Mouse (Mus musculus): Measurements from ENCODE around the gene Efcab9.

Gene Efcab9

DNA sequence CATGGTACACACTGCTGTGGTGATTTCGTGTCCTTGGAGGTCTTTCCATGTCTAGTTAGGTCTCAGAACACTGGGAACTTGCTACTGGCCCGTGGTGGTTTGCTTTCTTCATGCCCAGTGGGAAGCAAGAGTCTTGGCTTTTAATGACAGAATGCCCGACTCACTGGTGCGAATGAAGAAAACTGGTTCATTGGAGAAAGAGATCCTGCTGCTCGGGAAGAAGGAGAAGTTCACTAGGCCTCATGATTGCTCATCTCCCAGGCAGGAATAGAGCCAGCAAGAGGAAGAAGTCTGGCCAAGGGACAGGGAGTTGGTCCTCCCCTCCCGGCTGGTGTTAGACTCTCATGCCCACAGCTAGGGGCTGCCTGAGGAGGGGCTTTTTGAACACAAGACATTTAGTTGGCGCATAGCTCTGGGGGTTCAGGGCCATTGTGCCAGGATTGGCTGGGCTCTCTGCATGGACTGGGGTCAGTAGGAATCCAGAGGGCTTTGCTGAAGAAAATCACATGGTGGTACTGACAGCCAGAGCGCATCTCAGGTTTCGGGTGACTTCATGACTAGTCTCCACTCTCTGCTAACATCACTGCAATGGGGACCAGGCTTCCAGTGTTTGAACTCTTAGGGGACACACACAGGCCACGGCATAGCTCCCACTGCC, 24.6 kb upstream of the Efcab9 start:
- in situ Hi-C loops (cut with MboI, MseI), result no loop called here

GRCm38 (mm10) chr11:32555103-32555689, 23.3 kb upstream of the Efcab9 start:
- in situ Hi-C loops (cut with MboI, MseI), result no loop called here

- in situ Hi-C loops (cut with MboI, MseI), result no loop called here
Observed at GRCm38 (mm10) chr11:32554141-32555091, 22.5 kb upstream of the Efcab9 start.

DNA sequence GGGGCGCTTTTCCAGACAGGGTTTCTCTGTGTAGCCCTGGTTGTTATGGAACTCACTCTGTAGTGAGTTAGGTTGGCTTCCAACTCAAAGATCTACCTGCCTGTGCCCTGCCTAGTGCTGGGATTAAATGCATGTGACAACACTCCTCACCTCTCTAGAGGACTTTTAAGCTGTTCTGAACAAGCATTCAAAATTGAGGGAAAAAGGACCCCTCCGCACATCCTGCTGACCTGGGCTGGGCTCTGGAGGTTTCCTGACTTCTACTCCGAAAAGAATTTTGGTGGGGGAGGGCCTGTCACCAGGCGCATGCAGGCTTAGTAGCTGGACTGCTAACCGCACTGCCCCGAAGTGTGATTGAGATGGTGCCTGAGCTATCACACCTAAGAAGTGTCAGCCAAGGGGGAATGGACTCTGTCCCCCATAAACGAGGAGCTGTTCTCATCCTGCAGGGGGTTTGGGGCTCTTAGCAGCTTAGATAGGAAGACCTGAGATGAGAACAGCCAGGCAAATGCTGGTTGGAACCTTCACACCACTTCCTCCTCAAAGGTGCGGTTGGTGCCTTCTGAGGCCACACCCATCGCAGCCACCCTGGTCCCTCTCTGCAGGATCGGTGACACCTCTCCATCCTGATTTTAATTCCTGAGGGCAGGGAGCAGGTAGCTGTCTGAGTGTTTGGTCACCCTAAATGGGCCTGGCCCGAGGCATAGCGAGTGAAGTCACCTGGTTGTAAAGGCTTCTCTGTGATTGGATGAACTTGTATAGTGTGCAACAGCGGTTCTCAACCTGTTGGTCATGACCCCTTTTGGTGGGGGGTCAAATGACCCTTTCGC, 21.6 kb upstream of the Efcab9 start:
- in situ Hi-C loops (cut with MboI, MseI), result no loop called here

DNA sequence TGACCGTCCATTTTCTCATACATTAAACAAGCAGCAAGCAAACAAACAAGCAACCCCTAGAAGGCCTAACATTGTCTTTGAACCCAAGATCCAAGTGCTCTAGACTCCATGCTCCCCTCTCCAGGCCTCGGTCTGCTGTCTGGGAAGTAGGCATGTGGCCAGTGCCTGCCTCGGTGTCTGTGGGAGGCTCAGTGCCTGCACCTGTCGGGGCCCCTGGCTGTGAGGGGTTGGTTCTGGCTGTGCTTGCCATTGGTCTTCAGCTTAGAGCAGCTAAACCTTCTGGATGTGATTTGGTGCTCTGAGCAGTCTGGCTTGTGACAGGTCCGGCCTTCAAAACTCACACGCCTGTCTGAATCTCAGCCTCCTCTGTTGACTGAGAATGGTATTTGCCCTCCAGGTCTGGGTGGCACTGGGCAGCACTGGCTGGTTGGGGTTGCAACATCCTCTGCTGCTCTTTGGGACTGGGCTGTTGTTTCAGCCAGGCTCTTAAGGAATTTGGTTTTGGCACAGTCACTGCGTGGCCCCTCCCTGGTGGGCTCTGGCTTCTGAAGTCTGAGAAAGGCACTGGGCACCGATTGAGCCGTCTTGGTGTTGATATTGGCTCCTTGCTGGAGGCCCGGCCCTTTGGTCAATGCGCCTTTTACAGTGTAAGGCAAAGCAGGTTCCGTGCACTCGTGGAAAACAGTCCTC, 20.7 kb upstream of the Efcab9 start:
- in situ Hi-C loops (cut with MboI, MseI), result no loop called here

DNA sequence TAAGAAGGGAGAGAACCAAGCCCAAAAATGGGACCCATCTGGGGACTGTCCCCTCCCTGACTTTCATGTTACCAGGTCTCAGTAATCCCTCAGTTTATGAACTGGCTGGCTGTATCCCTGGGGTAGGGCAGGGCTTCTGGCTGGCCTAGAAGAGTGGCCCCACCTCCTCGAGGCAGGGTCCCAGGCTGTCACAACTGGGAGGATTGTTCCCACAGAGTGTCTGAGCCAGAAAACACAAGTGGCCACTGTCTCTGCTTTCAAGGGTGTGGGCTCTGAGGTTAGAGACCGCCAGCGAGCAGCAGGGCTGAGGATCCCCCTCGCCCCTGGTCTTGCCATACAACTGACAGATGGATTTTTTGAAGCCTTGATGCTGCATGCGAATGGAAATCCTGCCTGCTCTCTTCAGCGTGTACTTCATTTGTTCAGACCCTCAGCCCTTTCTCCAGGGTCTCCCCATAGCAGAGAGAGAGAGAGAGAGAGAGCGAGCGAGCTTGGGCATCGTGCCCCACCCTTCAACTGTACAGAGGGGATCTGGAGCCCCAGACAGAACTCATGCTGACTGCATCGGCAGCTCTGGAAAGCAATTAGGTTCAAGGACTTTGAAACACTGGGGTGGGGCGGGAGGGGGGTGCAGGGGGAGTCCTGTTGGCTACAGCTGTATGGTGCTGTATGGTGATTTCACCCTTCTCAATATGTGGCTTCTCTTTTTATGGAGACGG, 19.9 kb upstream of the Efcab9 start:
- in situ Hi-C loops (cut with MboI, MseI), result no loop called here

DNA sequence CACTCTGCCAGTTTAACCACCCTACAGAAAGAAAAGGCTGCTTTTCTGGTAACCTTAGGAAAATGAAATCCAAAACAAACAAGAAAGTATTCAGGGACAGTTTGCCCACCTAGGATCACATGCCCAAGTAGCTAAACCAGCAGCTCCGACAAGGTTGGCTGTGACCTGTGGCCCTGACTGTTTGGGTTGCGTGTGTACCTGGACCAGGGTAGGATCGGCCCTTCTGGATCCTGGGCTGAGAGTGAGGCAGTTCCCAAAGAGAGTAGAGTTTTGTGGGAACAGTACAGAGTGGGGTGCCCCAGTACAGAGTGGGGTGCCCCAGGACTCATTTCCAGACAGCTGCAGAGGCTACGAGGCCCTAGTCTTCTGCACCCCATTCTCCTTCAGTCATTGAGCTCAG, 19.2 kb upstream of the Efcab9 start:
- in situ Hi-C loops (cut with MboI, MseI), result no loop called here

DNA sequence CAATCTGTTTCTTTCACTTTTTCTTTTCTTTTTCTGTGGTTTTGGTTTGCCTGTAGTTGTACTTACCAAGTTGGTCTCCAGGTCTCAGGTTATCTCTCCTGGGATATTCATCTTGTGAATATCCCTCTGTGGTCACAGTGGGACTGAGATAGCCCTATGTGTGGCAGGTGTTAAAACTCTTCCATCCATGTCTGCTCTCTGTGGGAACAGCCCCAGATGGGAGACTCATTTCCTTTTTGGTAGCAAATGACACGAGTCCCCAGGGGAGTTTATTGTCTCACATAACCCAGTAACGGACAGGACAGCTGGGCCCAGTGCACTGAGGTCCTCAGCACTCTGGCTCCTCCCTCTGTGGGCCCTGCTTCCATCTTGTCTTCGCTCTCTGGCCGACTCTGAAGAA, 18.2 kb upstream of the Efcab9 start:
- in situ Hi-C loops (cut with MboI, MseI), result no loop called here

- in situ Hi-C loops (cut with MboI, MseI), result loop anchor here (25.0 kb wide), 1 partner anchor 1488 kb away; the partner anchor contains the start of gene Lcp2
Observed at GRCm38 (mm10) chr11:32549236-32549635, 17.4 kb upstream of the Efcab9 start.

DNA sequence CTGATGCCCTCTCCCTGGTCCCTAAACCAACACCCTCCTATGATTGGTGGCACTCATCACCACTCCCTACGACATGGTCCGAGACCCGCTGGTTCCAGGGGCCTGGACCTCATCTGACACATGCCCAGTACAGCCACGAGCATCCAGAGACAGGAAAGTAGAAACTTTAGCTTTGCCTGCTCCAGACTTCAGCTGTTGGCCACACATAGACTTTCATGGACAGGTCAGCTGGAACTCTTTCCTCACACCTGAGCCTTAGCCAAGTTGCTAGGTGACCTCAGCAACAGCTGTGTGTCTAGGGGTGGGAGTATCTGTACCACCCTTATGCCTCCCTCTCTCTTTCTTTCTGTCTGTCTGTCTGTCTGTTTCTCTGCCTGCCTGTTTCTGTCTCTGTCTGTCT, 16.4 kb upstream of the Efcab9 start:
- in situ Hi-C loops (cut with MboI, MseI), result loop anchor here (25.0 kb wide), 1 partner anchor 1489 kb away; the partner anchor contains the start of gene Lcp2

GRCm38 (mm10) chr11:32547391-32547947, 15.6 kb upstream of the Efcab9 start:
- in situ Hi-C loops (cut with MboI, MseI), result loop anchor here (25.0 kb wide), 1 partner anchor 1490 kb away; the partner anchor contains the start of gene Lcp2

GRCm38 (mm10) chr11:32546483-32546882, 14.6 kb upstream of the Efcab9 start:
- in situ Hi-C loops (cut with MboI, MseI), result loop anchor here (25.0 kb wide), 1 partner anchor 1491 kb away; the partner anchor contains the start of gene Lcp2

GRCm38 (mm10) chr11:32545605-32546004, 13.7 kb upstream of the Efcab9 start:
- in situ Hi-C loops (cut with MboI, MseI), result loop anchor here (25.0 kb wide), 1 partner anchor 1492 kb away; the partner anchor contains the start of gene Lcp2

- in situ Hi-C loops (cut with MboI, MseI), result loop anchor here (25.0 kb wide), 1 partner anchor 1493 kb away; the partner anchor contains the start of gene Lcp2
Observed at GRCm38 (mm10) chr11:32544497-32544896, 12.6 kb upstream of the Efcab9 start.

DNA sequence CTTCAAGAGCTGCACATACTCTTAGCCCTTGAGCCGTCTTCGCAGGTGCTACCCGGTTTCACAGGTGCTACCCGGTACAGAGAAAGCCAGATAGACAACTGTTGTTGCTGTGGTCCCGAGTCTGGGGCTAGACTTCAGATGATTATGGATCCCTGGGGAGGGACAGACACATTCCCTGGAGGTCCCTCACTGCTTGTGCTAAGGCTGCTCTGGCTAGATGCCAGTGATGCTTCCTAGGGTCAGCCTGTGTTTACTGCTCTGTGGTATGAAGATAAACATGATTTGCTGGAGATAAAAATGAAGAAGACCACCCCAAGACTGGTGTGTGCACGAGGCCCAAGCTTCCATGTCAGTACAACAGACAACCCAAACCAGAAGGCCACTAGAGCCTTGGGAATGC, 12.2 kb upstream of the Efcab9 start:
- in situ Hi-C loops (cut with MboI, MseI), result loop anchor here (25.0 kb wide), 1 partner anchor 1493 kb away; the partner anchor contains the start of gene Lcp2

- in situ Hi-C loops (cut with MboI, MseI), result loop anchor here (25.0 kb wide), 1 partner anchor 1494 kb away; the partner anchor contains the start of gene Lcp2
Observed at GRCm38 (mm10) chr11:32542687-32543411, 11.0 kb upstream of the Efcab9 start.

GRCm38 (mm10) chr11:32542181-32542580, 10.3 kb upstream of the Efcab9 start:
- in situ Hi-C loops (cut with MboI, MseI), result loop anchor here (25.0 kb wide), 1 partner anchor 1495 kb away; the partner anchor contains the start of gene Lcp2

GRCm38 (mm10) chr11:32540463-32540862, 8.6 kb upstream of the Efcab9 start:
- in situ Hi-C loops (cut with MboI, MseI), result loop anchor here (25.0 kb wide), 1 partner anchor 1497 kb away; the partner anchor contains the start of gene Lcp2

All from T-helper 1 cell (primary cell).